Mouse (Mus musculus): ENCODE measurements around the gene Acrbp. TPM values are rescaled to one million over a fixed set of nuclear protein-coding genes. Genes with fewer than 3 reads are reported as not detected.

Gene Acrbp
- total RNA-seq, 4 experiments from 2014 or later: 1.5 to 2.6 (median 2.2) TPM

GRCm38 (mm10) chr6:125099421-125099971 is 50.0 kb downstream of the Acrbp start:
- DNase-seq (ENCODE audit: low spot score): no peak

- DNase-seq (ENCODE audit: low spot score): no peak
Measured at GRCm38 (mm10) chr6:125101444-125101843, 52.0 kb downstream of the Acrbp start.

- DNase-seq (ENCODE audit: low spot score): no peak
Measured at GRCm38 (mm10) chr6:125104223-125104622, 54.7 kb downstream of the Acrbp start.

- DNase-seq (ENCODE audit: low spot score): no peak
Measured at GRCm38 (mm10) chr6:125107705-125108104, 58.2 kb downstream of the Acrbp start.

GRCm38 (mm10) chr6:125109371-125109770 is 59.9 kb downstream of the Acrbp start:
- DNase-seq (ENCODE audit: low spot score): no peak

GRCm38 (mm10) chr6:125110927-125111326 is 61.4 kb downstream of the Acrbp start:
- DNase-seq (ENCODE audit: low spot score): no peak

- no peak for DNase-seq (ENCODE audit: low spot score)
Measured at GRCm38 (mm10) chr6:125112553-125112952, 63.1 kb downstream of the Acrbp start.

Small RNA genes within 50 kb of the gene (microRNA-seq; reads per million reads assigned to microRNA genes)
- not detected for gene Mir7045

Other genes with a start within 250 kb of the Acrbp start
- gene Spsb2, start 241.0 kb upstream of the Acrbp start, total RNA-seq (2022): 1 to 10 TPM; 2.0 to 5.8 (median 3.2) TPM
- 1,000 to 10,000 TPM in 1 of 4 experiments, 100 to 1,000 TPM in 3; 893 to 1,022 (median 969) TPM for gene Tpi1, start 235.4 kb upstream of the Acrbp start, total RNA-seq (2022)
- 10 to 100 TPM; 72.5 to 79.7 (median 75.8) TPM for gene Usp5, start 220.2 kb upstream of the Acrbp start, total RNA-seq (2022)
- gene Cdca3, start 220.1 kb upstream of the Acrbp start, total RNA-seq (2022): 1 to 10 TPM in 1 of 4 experiments, under 1 TPM in 3; 0.14 to 1.4 (median 0.40) TPM
- gene Gnb3, start 209.4 kb upstream of the Acrbp start, total RNA-seq (2022): 10 to 100 TPM; 11.6 to 18.4 (median 16.7) TPM
- 1 to 10 TPM; 8.0 to 9.7 (median 9.4) TPM for gene P3h3, start 191.9 kb upstream of the Acrbp start, total RNA-seq (2022)
- gene Gpr162, start 185.7 kb upstream of the Acrbp start, total RNA-seq (2022): 1 to 10 TPM in 1 of 4 experiments, under 1 TPM in 3; 0.31 to 1.6 (median 0.74) TPM
- gene Cd4, start 161.5 kb upstream of the Acrbp start, total RNA-seq (2022): under 1 TPM; 0.19 to 0.54 (median 0.25) TPM
- under 1 TPM in 2 of 4 experiments, not detected in 2; 0.24 to 0.75 TPM for gene Lag3, start 138.0 kb upstream of the Acrbp start, total RNA-seq (2022)
- 100 to 1,000 TPM; 116 to 160 (median 152) TPM for gene Ptms, start 129.6 kb upstream of the Acrbp start, total RNA-seq (2022)
- 100 to 1,000 TPM; 177 to 202 (median 195) TPM for gene Mlf2, start 118.3 kb upstream of the Acrbp start, total RNA-seq (2022)
- gene Cops7a, start 84.2 kb upstream of the Acrbp start, total RNA-seq (2022): 100 to 1,000 TPM in 2 of 4 experiments, 10 to 100 TPM in 2; 98.1 to 109 (median 103) TPM
- gene Pianp, start 53.0 kb upstream of the Acrbp start, total RNA-seq (2022): 1 to 10 TPM in 1 of 4 experiments, under 1 TPM in 3; 0.31 to 2.7 (median 0.41) TPM
- gene Zfp384, start 40.5 kb upstream of the Acrbp start, total RNA-seq (2022): 10 to 100 TPM; 21.0 to 24.4 (median 23.6) TPM
- gene Ing4, start 9.9 kb upstream of the Acrbp start, total RNA-seq (2022): 10 to 100 TPM; 24.7 to 27.7 (median 25.1) TPM
- gene Lpar5, start 18.2 kb downstream of the Acrbp start, total RNA-seq (2022): 1 to 10 TPM in 1 of 4 experiments, not detected in 3; 1.6 TPM
- gene Chd4, start 46.3 kb downstream of the Acrbp start, total RNA-seq (2022): 100 to 1,000 TPM; 100 to 126 (median 113) TPM
- gene Nop2, start 82.2 kb downstream of the Acrbp start, total RNA-seq (2022): 10 to 100 TPM; 16.5 to 21.5 (median 20.3) TPM
- 10 to 100 TPM in 2 of 4 experiments, 1 to 10 TPM in 2; 5.2 to 11.9 (median 9.4) TPM for gene Iffo1, start 95.6 kb downstream of the Acrbp start, total RNA-seq (2022)
- gene Gapdh, start 116.8 kb downstream of the Acrbp start, total RNA-seq (2022): 1,000 to 10,000 TPM; 4,410 to 5,784 (median 5,238) TPM
- gene Ncapd2, start 142.0 kb downstream of the Acrbp start, total RNA-seq (2022): 10 to 100 TPM; 14.3 to 18.7 (median 15.6) TPM
- gene Mrpl51, start 142.1 kb downstream of the Acrbp start, total RNA-seq (2022): 100 to 1,000 TPM; 313 to 324 (median 318) TPM
- gene Vamp1, start 165.9 kb downstream of the Acrbp start, total RNA-seq (2022): 1 to 10 TPM; 5.2 to 7.7 (median 6.5) TPM
- 1 to 10 TPM; 4.8 to 5.8 (median 5.4) TPM for gene Tapbpl, start 182.2 kb downstream of the Acrbp start, total RNA-seq (2022)
- under 1 TPM in 3 of 4 experiments, not detected in 1; 0.22 to 0.84 (median 0.43) TPM for gene Cd27, start 187.3 kb downstream of the Acrbp start, total RNA-seq (2022)
- gene Tuba3a, start 236.4 kb downstream of the Acrbp start, total RNA-seq (2022): not detected